Mouse (Mus musculus) MEL (cell line): ENCODE results near the gene Rubcn. TPM values are rescaled to one million over a fixed set of nuclear protein-coding genes. Genes with fewer than 3 reads are reported as not detected.

ENCODE experiments used
- DNase-seq: peaks from one replicate; pipeline ENCODE4 v3.0.0; 2011; ENCODE audit warnings: low read depth, low spot score
- H3K27ac ChIP-seq: 2 replicates; pipeline ENCODE4 v1.5.1; 2012; ENCODE audit warnings: low read depth, mild to moderate bottlenecking, control low read depth, low read length, moderate library complexity; ENCODE audit not compliant: control insufficient read depth
- H3K27me3 ChIP-seq, 2 experiments: fragments of 150-350 bp in 1 of 2; sonication (generic) in 1 of 2; 2 replicates each; pipeline ENCODE4 v1.6.1; 2012; ENCODE audit warnings: low read length in 2 of 2, mild to moderate bottlenecking in 2 of 2, improper control_type of control experiment in 1 of 2, moderate library complexity in 1 of 2; ENCODE audit not compliant: insufficient read depth in 2 of 2, control insufficient read depth in 1 of 2
- H3K36me3 ChIP-seq, 2 experiments: 2 replicates each; pipeline ENCODE4 v1.6.1; 2012 to 2014; ENCODE audit warnings: low read length in 2 of 2, improper control_type of control experiment in 1 of 2, inconsistent platforms in 1 of 2, mild to moderate bottlenecking in 1 of 2; ENCODE audit not compliant: insufficient read depth in 2 of 2, control insufficient read depth in 1 of 2
- H3K4me1 ChIP-seq, 2 experiments: fragments of 150-350 bp in 1 of 2; sonication (generic) in 1 of 2; 2 replicates each; pipeline ENCODE4 v1.6.1; 2012; ENCODE audit warnings: low read length in 2 of 2, improper control_type of control experiment in 1 of 2, mild to moderate bottlenecking in 1 of 2; ENCODE audit not compliant: insufficient read depth in 2 of 2, control insufficient read depth in 1 of 2
- H3K4me3 ChIP-seq, 2 experiments: fragments of 150-350 bp in 1 of 2; sonication (generic) in 1 of 2; 2 replicates each; pipeline ENCODE4 v1.5.1; 2012; ENCODE audit warnings: low read depth in 2 of 2, low read length in 2 of 2, mild to moderate bottlenecking in 2 of 2, moderate library complexity in 2 of 2, control low read depth in 1 of 2, improper control_type of control experiment in 1 of 2; ENCODE audit not compliant: control insufficient read depth in 1 of 2, insufficient read depth in 1 of 2
- H3K79me2 ChIP-seq: 2 replicates; pipeline ENCODE4 v1.6.1; 2012; ENCODE audit warnings: mild to moderate bottlenecking, low read length, moderate library complexity; ENCODE audit not compliant: control insufficient read depth, poor library complexity, insufficient read depth
- H3K9ac ChIP-seq: 2 replicates; pipeline ENCODE4 v1.6.1; 2012; ENCODE audit warnings: low read depth, mild to moderate bottlenecking, control low read depth, low read length, moderate library complexity; ENCODE audit not compliant: control insufficient read depth, poor library complexity, severe bottlenecking
- H3K9me3 ChIP-seq: fragments of 150-350 bp; sonication (generic); replicated peaks from 2 replicates; pipeline ENCODE4 v1.6.1; 2012; ENCODE audit warnings: mild to moderate bottlenecking, low read length, improper control_type of control experiment, moderate library complexity; ENCODE audit not compliant: insufficient read depth
- CHD1 ChIP-seq: IDR thresholded peaks from 2 replicates; pipeline ENCODE4 v1.6.1; 2012; ENCODE audit warnings: low read depth, mild to moderate bottlenecking, inconsistent platforms, low read length, improper control_type of control experiment
- E2F4 ChIP-seq: IDR thresholded peaks from 2 replicates; pipeline ENCODE4 v1.6.1; 2011; ENCODE audit warnings: low read depth, low read length, improper control_type of control experiment, borderline replicate concordance
- ELF1 ChIP-seq: IDR thresholded peaks from 2 replicates; pipeline ENCODE4 v1.6.1; 2014; ENCODE audit warnings: low read depth, mild to moderate bottlenecking, inconsistent platforms, low read length, improper control_type of control experiment, moderate library complexity
- EP300 ChIP-seq, 2 experiments: IDR thresholded peaks; 2 replicates each; pipeline ENCODE4 v1.6.1; 2011; ENCODE audit warnings: improper control_type of control experiment in 2 of 2, low read length in 2 of 2, low read depth in 1 of 2, mild to moderate bottlenecking in 1 of 2
- ETS1 ChIP-seq: IDR thresholded peaks from 2 replicates; pipeline ENCODE4 v1.6.1; 2012; ENCODE audit warnings: low read depth, mild to moderate bottlenecking, inconsistent platforms, low read length, improper control_type of control experiment, moderate library complexity
- HCFC1 ChIP-seq: IDR thresholded peaks from 2 replicates; pipeline ENCODE4 v1.6.1; 2012; ENCODE audit warnings: low read depth, mild to moderate bottlenecking, inconsistent platforms, low read length, improper control_type of control experiment, moderate library complexity
- JUND ChIP-seq: IDR thresholded peaks from 2 replicates; pipeline ENCODE4 v1.6.1; 2011; ENCODE audit warnings: low read depth, mild to moderate bottlenecking, improper control_type of control experiment, low read length
- KAT2A ChIP-seq: conservative IDR thresholded peaks from 2 replicates; pipeline ENCODE4 v1.6.1; 2012; ENCODE audit warnings: low read depth, low read length, improper control_type of control experiment, inconsistent platforms
- MAFK ChIP-seq: IDR thresholded peaks from 2 replicates; pipeline ENCODE4 v1.6.1; 2011; ENCODE audit warnings: low read depth, mild to moderate bottlenecking, low read length, improper control_type of control experiment, borderline replicate concordance
- MAX ChIP-seq: IDR thresholded peaks from 2 replicates; pipeline ENCODE4 v1.6.1; 2011; ENCODE audit warnings: low read length, improper control_type of control experiment
- MYB ChIP-seq: IDR thresholded peaks from 2 replicates; pipeline ENCODE4 v1.6.1; 2011; ENCODE audit warnings: mild to moderate bottlenecking, low read depth, low read length, improper control_type of control experiment
- RAD21 ChIP-seq: IDR thresholded peaks from 2 replicates; pipeline ENCODE4 v1.6.1; 2011; ENCODE audit warnings: mild to moderate bottlenecking, low read depth, low read length, improper control_type of control experiment
- TBP ChIP-seq: IDR thresholded peaks from 2 replicates; pipeline ENCODE4 v1.8.0; 2011; ENCODE audit warnings: low read depth, low read length, improper control_type of control experiment
- USF1 ChIP-seq: IDR thresholded peaks from 2 replicates; pipeline ENCODE4 v1.6.1; 2014; ENCODE audit warnings: low read depth, mild to moderate bottlenecking, inconsistent platforms, low read length, improper control_type of control experiment, moderate library complexity
- ZC3H11A ChIP-seq: IDR thresholded peaks from 2 replicates; pipeline ENCODE4 v1.6.1; 2012; ENCODE audit warnings: low read depth, mild to moderate bottlenecking, inconsistent platforms, low read length, improper control_type of control experiment
- ZKSCAN1 ChIP-seq: IDR thresholded peaks from 2 replicates; pipeline ENCODE4 v1.6.1; 2012; ENCODE audit warnings: low read depth, mild to moderate bottlenecking, inconsistent platforms, low read length, improper control_type of control experiment, moderate library complexity
- ZNF384 ChIP-seq: IDR thresholded peaks from 2 replicates; pipeline ENCODE4 v1.6.1; 2012; ENCODE audit warnings: low read depth, mild to moderate bottlenecking, inconsistent platforms, low read length, improper control_type of control experiment
- polyA plus RNA-seq, 2 experiments: library from polyadenylated mRNA; stranded (reverse) in 1 of 2; unstranded in 1 of 2; fragments of >175 nt in 1 of 2; fragments of >200 nt in 1 of 2; gene quantifications; 2 replicates each; pipeline versions ENCODE4 v1.2.1 to v1.2.4; 2012; ENCODE audit warnings: low replicate concordance in 2 of 2, low read depth in 1 of 2; ENCODE audit not compliant: insufficient read length in 2 of 2, insufficient read depth in 1 of 2, missing spikeins in 1 of 2
- total RNA-seq: library from RNA; depleted of rRNA; stranded (reverse); fragments of 300-350 nt; gene quantifications from 2 replicates; pipeline ENCODE4 v1.2.3, GENCODE M21; 2012

Gene Rubcn
- total and polyA plus RNA-seq, 3 experiments = 10.2 to 14.6 TPM; not detected in 1

DNA sequence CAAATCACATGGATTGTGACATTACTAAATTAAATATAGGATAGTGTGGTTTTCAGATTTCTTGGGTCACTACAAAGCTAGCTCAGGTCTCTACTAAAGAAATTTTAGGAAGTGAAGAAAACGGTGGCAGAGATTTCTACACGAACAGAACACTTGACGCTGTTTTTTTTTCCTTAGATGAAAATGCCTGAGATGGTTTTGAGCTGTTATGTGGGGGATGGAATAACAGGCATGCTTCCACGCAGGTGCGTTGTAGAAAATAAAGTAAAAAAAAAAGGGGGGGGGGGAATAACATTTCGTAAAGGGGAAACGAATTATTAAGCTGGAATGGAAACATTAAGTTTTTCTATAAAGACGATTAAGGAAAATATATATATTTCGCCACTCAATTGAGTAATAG is 735 bp downstream of the Rubcn start:
- H3K4me3 ChIP-seq = peak overlapping the region in 1 of 2 experiments; percentile 77; a peak in 2 of 4 replicates
- no peak overlapping the region for H3K27ac ChIP-seq
- no peak overlapping the region for H3K9ac ChIP-seq
- H3K9me3 ChIP-seq = no peaks in the 10 kb centered on the region
- TF ChIP-seq USF1 (no peak), ZKSCAN1 (no peak), MYB (no peak), ZC3H11A (no peak), TBP (no peak), CHD1 (no peak), MAX (no peak), HCFC1 (no peak), E2F4 (no peak), ZNF384 (no peak), RAD21 (no peak), ETS1 (no peak), ELF1 (no peak), JUND (no peak), KAT2A (no peak)
- TF ChIP-seq, all 39 proteins: peak for 0
- Histone ChIP-seq H3K36me3 (peaks cover 0 to 8% of the 10 kb centered on the region in 2 experiments; a peak in 2 of 4 replicates), H3K27me3 (no peaks in the 10 kb centered on the region), H3K79me2 (peaks cover 21% of the 10 kb centered on the region), H3K4me1 (peaks cover 0 to 7% of the 10 kb centered on the region in 2 experiments; a peak in 3 of 4 replicates)
- no peak for DNase-seq

DNA sequence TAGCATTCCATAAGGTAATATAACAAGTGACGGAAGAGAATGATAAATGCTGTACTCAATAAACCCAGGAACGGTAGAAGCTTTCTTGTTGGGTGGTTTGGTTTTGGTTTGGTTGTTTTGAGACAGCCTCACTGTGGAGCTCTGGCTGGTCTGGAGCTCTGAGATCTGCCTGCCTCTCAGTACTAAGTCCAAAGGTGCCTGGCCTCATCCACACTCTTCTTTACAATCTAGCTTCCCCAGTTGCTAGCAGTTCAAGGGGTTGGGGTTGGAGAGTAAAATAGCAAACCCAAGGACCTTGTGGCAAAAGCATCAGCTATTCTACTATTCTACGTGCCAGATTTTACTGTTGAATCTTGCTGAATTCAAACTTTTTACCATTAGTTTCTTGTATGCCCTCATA is 1.7 kb downstream of the Rubcn start:
- TF ChIP-seq EP300 (IDR thresholded peaks at IDR 0.05; ENCODE audit: low read depth in 1 of 2, low read length in 2 of 2) = no peak
- TF ChIP-seq MAFK = no peak
- TF ChIP-seq HCFC1 = no peak
- TF ChIP-seq, all 39 proteins: peak for 0
- Histone ChIP-seq H3K27me3 (no peaks in the 10 kb centered on the region), H3K27ac (no peak overlapping the region), H3K79me2 (peaks cover 17% of the 10 kb centered on the region), H3K9ac (no peak overlapping the region), H3K36me3 (peaks cover 0 to 8% of the 10 kb centered on the region in 2 experiments; a peak in 2 of 4 replicates), H3K9me3 (no peaks in the 10 kb centered on the region), H3K4me3 (no peak overlapping the region), H3K4me1 (peaks cover 0 to 9% of the 10 kb centered on the region in 2 experiments; a peak in 3 of 4 replicates)
- DNase-seq = no peak
